Mouse (Mus musculus): ENCODE data around the gene Zfp663.

Gene Zfp663

GRCm38 (mm10) chr2:165367868-165368439 lies 575 bp downstream of the Zfp663 start:
- no peak for DNase-seq (ENCODE audit: low spot score)

GRCm38 (mm10) chr2:165367047-165367520 lies 1.4 kb downstream of the Zfp663 start:
- peak; percentile 37 for DNase-seq (ENCODE audit: low spot score)

- DNase-seq (ENCODE audit: low spot score), result peak; percentile 52
Measured at GRCm38 (mm10) chr2:165364334-165365091, 4.0 kb downstream of the Zfp663 start.

GRCm38 (mm10) chr2:165363282-165363681 lies 5.2 kb downstream of the Zfp663 start:
- no peak for DNase-seq (ENCODE audit: low spot score)

GRCm38 (mm10) chr2:165360861-165361260 lies 7.7 kb downstream of the Zfp663 start:
- DNase-seq (ENCODE audit: low spot score), result peak; percentile 50

GRCm38 (mm10) chr2:165351828-165352513 lies 16.6 kb downstream of the Zfp663 start:
- no peak for DNase-seq (ENCODE audit: low spot score)

GRCm38 (mm10) chr2:165349466-165349865 lies 19.1 kb downstream of the Zfp663 start:
- DNase-seq (ENCODE audit: low spot score), result no peak

- DNase-seq (ENCODE audit: low spot score), result no peak
Measured at GRCm38 (mm10) chr2:165346180-165346579, 22.3 kb downstream of the Zfp663 start.

GRCm38 (mm10) chr2:165337191-165337590 lies 31.3 kb downstream of the Zfp663 start:
- no peak for DNase-seq (ENCODE audit: low spot score)

- DNase-seq (ENCODE audit: low spot score), result no peak
Measured at GRCm38 (mm10) chr2:165332610-165333210, 35.8 kb downstream of the Zfp663 start.

- no peak for DNase-seq (ENCODE audit: low spot score)
Measured at GRCm38 (mm10) chr2:165329703-165330102, 38.8 kb downstream of the Zfp663 start.

GRCm38 (mm10) chr2:165328746-165329145 lies 39.8 kb downstream of the Zfp663 start:
- DNase-seq (ENCODE audit: low spot score), result no peak

- no peak for DNase-seq (ENCODE audit: low spot score)
Measured at GRCm38 (mm10) chr2:165327386-165327785, 41.1 kb downstream of the Zfp663 start.

GRCm38 (mm10) chr2:165326304-165327190 lies 42.0 kb downstream of the Zfp663 start, which contains the start of gene Elmo2:
Gene Elmo2, minus strand, starts transcription at chr2:165326479.
- DNase-seq (ENCODE audit: low spot score), result peak; percentile 98

GRCm38 (mm10) chr2:165325521-165326303 lies 42.8 kb downstream of the Zfp663 start:
- DNase-seq (ENCODE audit: low spot score), result no peak

GRCm38 (mm10) chr2:165323928-165324327 lies 44.6 kb downstream of the Zfp663 start:
- DNase-seq (ENCODE audit: low spot score), result no peak

- no peak for DNase-seq (ENCODE audit: low spot score)
Measured at GRCm38 (mm10) chr2:165323484-165323883, 45.0 kb downstream of the Zfp663 start.

GRCm38 (mm10) chr2:165321981-165322735 lies 46.4 kb downstream of the Zfp663 start:
- DNase-seq (ENCODE audit: low spot score), result no peak

GRCm38 (mm10) chr2:165321381-165321888 lies 47.1 kb downstream of the Zfp663 start:
- DNase-seq (ENCODE audit: low spot score), result no peak

Data from ovary, postnatal 14 days (tissue).